Mouse (Mus musculus) MEL (cell line): ENCODE data around the gene Riok2. TPM values are rescaled to one million over a fixed set of nuclear protein-coding genes. Genes with fewer than 3 reads are reported as not detected.
A peak's percentile ranks its signal among the peaks of the same experiment; 100 is the strongest.

Experiments
- DNase-seq: peaks from one replicate; pipeline ENCODE4 v3.0.0; 2011; ENCODE audit warnings: low read depth, low spot score
- H3K27ac ChIP-seq: 2 replicates; pipeline ENCODE4 v1.5.1; 2012; ENCODE audit warnings: low read depth, mild to moderate bottlenecking, control low read depth, low read length, moderate library complexity; ENCODE audit not compliant: control insufficient read depth
- H3K27me3 ChIP-seq, 2 experiments: fragments of 150-350 bp in 1 of 2; sonication (generic) in 1 of 2; 2 replicates each; pipeline ENCODE4 v1.6.1; 2012; ENCODE audit warnings: low read length in 2 of 2, mild to moderate bottlenecking in 2 of 2, improper control_type of control experiment in 1 of 2, moderate library complexity in 1 of 2; ENCODE audit not compliant: insufficient read depth in 2 of 2, control insufficient read depth in 1 of 2
- H3K36me3 ChIP-seq, 2 experiments: 2 replicates each; pipeline ENCODE4 v1.6.1; 2012 to 2014; ENCODE audit warnings: low read length in 2 of 2, improper control_type of control experiment in 1 of 2, inconsistent platforms in 1 of 2, mild to moderate bottlenecking in 1 of 2; ENCODE audit not compliant: insufficient read depth in 2 of 2, control insufficient read depth in 1 of 2
- H3K4me1 ChIP-seq, 2 experiments: fragments of 150-350 bp in 1 of 2; sonication (generic) in 1 of 2; 2 replicates each; pipeline ENCODE4 v1.6.1; 2012; ENCODE audit warnings: low read length in 2 of 2, improper control_type of control experiment in 1 of 2, mild to moderate bottlenecking in 1 of 2; ENCODE audit not compliant: insufficient read depth in 2 of 2, control insufficient read depth in 1 of 2
- H3K4me3 ChIP-seq, 2 experiments: fragments of 150-350 bp in 1 of 2; sonication (generic) in 1 of 2; 2 replicates each; pipeline ENCODE4 v1.5.1; 2012; ENCODE audit warnings: low read depth in 2 of 2, low read length in 2 of 2, mild to moderate bottlenecking in 2 of 2, moderate library complexity in 2 of 2, control low read depth in 1 of 2, improper control_type of control experiment in 1 of 2; ENCODE audit not compliant: control insufficient read depth in 1 of 2, insufficient read depth in 1 of 2
- H3K79me2 ChIP-seq: 2 replicates; pipeline ENCODE4 v1.6.1; 2012; ENCODE audit warnings: mild to moderate bottlenecking, low read length, moderate library complexity; ENCODE audit not compliant: control insufficient read depth, poor library complexity, insufficient read depth
- H3K9ac ChIP-seq: 2 replicates; pipeline ENCODE4 v1.6.1; 2012; ENCODE audit warnings: low read depth, mild to moderate bottlenecking, control low read depth, low read length, moderate library complexity; ENCODE audit not compliant: control insufficient read depth, poor library complexity, severe bottlenecking
- H3K9me3 ChIP-seq: fragments of 150-350 bp; sonication (generic); replicated peaks from 2 replicates; pipeline ENCODE4 v1.6.1; 2012; ENCODE audit warnings: mild to moderate bottlenecking, low read length, improper control_type of control experiment, moderate library complexity; ENCODE audit not compliant: insufficient read depth
- BHLHE40 ChIP-seq: IDR thresholded peaks from 2 replicates; pipeline ENCODE4 v1.6.1; 2012; ENCODE audit warnings: low read depth, mild to moderate bottlenecking, inconsistent platforms, low read length, improper control_type of control experiment, borderline replicate concordance
- CHD1 ChIP-seq: IDR thresholded peaks from 2 replicates; pipeline ENCODE4 v1.6.1; 2012; ENCODE audit warnings: low read depth, mild to moderate bottlenecking, inconsistent platforms, low read length, improper control_type of control experiment
- CTCF ChIP-seq, 3 experiments: IDR thresholded peaks in 2 of 3; conservative IDR thresholded peaks in 1 of 3; 2 replicates each; pipeline ENCODE4 v1.5.1; 2011 to 2012; ENCODE audit warnings: low read length in 3 of 3, low read depth in 2 of 3, mild to moderate bottlenecking in 2 of 3, improper control_type of control experiment in 1 of 3, inconsistent platforms in 1 of 3, mixed read lengths in 1 of 3, moderate library complexity in 1 of 3; ENCODE audit not compliant: control insufficient read depth in 1 of 3, insufficient read depth in 1 of 3, poor library complexity in 1 of 3, severe bottlenecking in 1 of 3
- E2F4 ChIP-seq: IDR thresholded peaks from 2 replicates; pipeline ENCODE4 v1.6.1; 2011; ENCODE audit warnings: low read depth, low read length, improper control_type of control experiment, borderline replicate concordance
- EP300 ChIP-seq, 2 experiments: IDR thresholded peaks; 2 replicates each; pipeline ENCODE4 v1.6.1; 2011; ENCODE audit warnings: improper control_type of control experiment in 2 of 2, low read length in 2 of 2, low read depth in 1 of 2, mild to moderate bottlenecking in 1 of 2
- GATA1 ChIP-seq: IDR thresholded peaks from 2 replicates; pipeline ENCODE4 v1.6.1; 2011; ENCODE audit warnings: low read depth, low read length, improper control_type of control experiment
- HCFC1 ChIP-seq: IDR thresholded peaks from 2 replicates; pipeline ENCODE4 v1.6.1; 2012; ENCODE audit warnings: low read depth, mild to moderate bottlenecking, inconsistent platforms, low read length, improper control_type of control experiment, moderate library complexity
- JUND ChIP-seq: IDR thresholded peaks from 2 replicates; pipeline ENCODE4 v1.6.1; 2011; ENCODE audit warnings: low read depth, mild to moderate bottlenecking, improper control_type of control experiment, low read length
- KAT2A ChIP-seq: conservative IDR thresholded peaks from 2 replicates; pipeline ENCODE4 v1.6.1; 2012; ENCODE audit warnings: low read depth, low read length, improper control_type of control experiment, inconsistent platforms
- MAFK ChIP-seq: IDR thresholded peaks from 2 replicates; pipeline ENCODE4 v1.6.1; 2011; ENCODE audit warnings: low read depth, mild to moderate bottlenecking, low read length, improper control_type of control experiment, borderline replicate concordance
- MAX ChIP-seq: IDR thresholded peaks from 2 replicates; pipeline ENCODE4 v1.6.1; 2011; ENCODE audit warnings: low read length, improper control_type of control experiment
- MEF2A ChIP-seq: IDR thresholded peaks from 2 replicates; pipeline ENCODE4 v1.6.1; 2014; ENCODE audit warnings: low read depth, mild to moderate bottlenecking, inconsistent platforms, low read length, improper control_type of control experiment; ENCODE audit not compliant: poor library complexity, insufficient replicate concordance, severe bottlenecking; ENCODE audit errors: extremely low read depth
- MYC ChIP-seq: IDR thresholded peaks from 2 replicates; pipeline ENCODE4 v1.6.1; 2011; ENCODE audit warnings: low read depth, mild to moderate bottlenecking, low read length, improper control_type of control experiment, moderate library complexity
- POLR2A ChIP-seq, 2 experiments: IDR thresholded peaks; 2 replicates each; pipeline ENCODE4 v1.6.1; 2011 to 2012; ENCODE audit warnings: low read length in 2 of 2, mild to moderate bottlenecking in 2 of 2, control low read depth in 1 of 2, improper control_type of control experiment in 1 of 2, low read depth in 1 of 2, moderate library complexity in 1 of 2; ENCODE audit not compliant: control insufficient read depth in 1 of 2, insufficient read depth in 1 of 2, poor library complexity in 1 of 2
- POLR2AphosphoS5 ChIP-seq: IDR thresholded peaks from 2 replicates; pipeline ENCODE4 v1.6.1; 2012; ENCODE audit warnings: low read depth, borderline replicate concordance, mild to moderate bottlenecking, inconsistent platforms, low read length, moderate library complexity, mixed read lengths
- RAD21 ChIP-seq: IDR thresholded peaks from 2 replicates; pipeline ENCODE4 v1.6.1; 2011; ENCODE audit warnings: mild to moderate bottlenecking, low read depth, low read length, improper control_type of control experiment
- RCOR1 ChIP-seq: IDR thresholded peaks from 2 replicates; pipeline ENCODE4 v1.6.1; 2012; ENCODE audit warnings: low read depth, mild to moderate bottlenecking, inconsistent platforms, low read length, improper control_type of control experiment
- TBP ChIP-seq: IDR thresholded peaks from 2 replicates; pipeline ENCODE4 v1.8.0; 2011; ENCODE audit warnings: low read depth, low read length, improper control_type of control experiment
- USF1 ChIP-seq: IDR thresholded peaks from 2 replicates; pipeline ENCODE4 v1.6.1; 2014; ENCODE audit warnings: low read depth, mild to moderate bottlenecking, inconsistent platforms, low read length, improper control_type of control experiment, moderate library complexity
- ZC3H11A ChIP-seq: IDR thresholded peaks from 2 replicates; pipeline ENCODE4 v1.6.1; 2012; ENCODE audit warnings: low read depth, mild to moderate bottlenecking, inconsistent platforms, low read length, improper control_type of control experiment
- ZMIZ1 ChIP-seq: IDR thresholded peaks from 2 replicates; pipeline ENCODE4 v1.6.1; 2012; ENCODE audit warnings: low read depth, mild to moderate bottlenecking, inconsistent platforms, low read length, improper control_type of control experiment, moderate library complexity
- polyA plus RNA-seq, 2 experiments: library from polyadenylated mRNA; stranded (reverse) in 1 of 2; unstranded in 1 of 2; fragments of >175 nt in 1 of 2; fragments of >200 nt in 1 of 2; gene quantifications; 2 replicates each; pipeline versions ENCODE4 v1.2.1 to v1.2.4; 2012; ENCODE audit warnings: low replicate concordance in 2 of 2, low read depth in 1 of 2; ENCODE audit not compliant: insufficient read length in 2 of 2, insufficient read depth in 1 of 2, missing spikeins in 1 of 2
- total RNA-seq: library from RNA; depleted of rRNA; stranded (reverse); fragments of 300-350 nt; gene quantifications from 2 replicates; pipeline ENCODE4 v1.2.3, GENCODE M21; 2012

The Riok2 gene
- total and polyA plus RNA-seq, 3 experiments = 43.3 to 47.3 TPM; not detected in 1

GRCm38 (mm10) chr17:17394336-17394735, 20.2 kb downstream of the Riok2 start (continued):
- no peak for TF ChIP-seq TBP
- TF ChIP-seq, all 39 proteins: peak for 6

- H3K27ac ChIP-seq = no peak overlapping the region
- no peak overlapping the region for H3K9ac ChIP-seq
- H3K36me3 ChIP-seq = peaks cover 6% of the 10 kb centered on the region in 2 experiments
- H3K4me1 ChIP-seq = peaks cover 3 to 6% of the 10 kb centered on the region in 2 experiments
- TF ChIP-seq HCFC1 = no peak
- TF ChIP-seq BHLHE40 = no peak
- peak; percentile 17; the same call in 1 of the 2 replicates for TF ChIP-seq RCOR1
- no peak for TF ChIP-seq TBP
- no peak overlapping the region for H3K4me3 ChIP-seq
- no peak for DNase-seq
- H3K79me2 ChIP-seq = peaks cover 2% of the 10 kb centered on the region; the same call in 1 of the 2 replicates
- H3K9me3 ChIP-seq = no peaks in the 10 kb centered on the region
- no peaks in the 10 kb centered on the region for H3K27me3 ChIP-seq
Observed at GRCm38 (mm10) chr17:17396869-17397268, 22.8 kb downstream of the Riok2 start.

- TF ChIP-seq KAT2A (no peak), HCFC1 (no peak), MAFK (no peak), TBP (no peak), EP300 (IDR thresholded peaks at IDR 0.05; ENCODE audit: low read depth in 1 of 2, low read length in 2 of 2) (no peak), BHLHE40 (no peak), RAD21 (no peak)
- peaks cover 0 to 2% of the 10 kb centered on the region in 2 experiments; a peak in 1 of 4 replicates for H3K4me1 ChIP-seq
- DNase-seq = no peak
Observed at GRCm38 (mm10) chr17:17398664-17399063, 24.6 kb downstream of the Riok2 start.

GRCm38 (mm10) chr17:17402222-17403004, 28.3 kb downstream of the Riok2 start, which contains the start of gene Lix1:
Gene Lix1, plus strand, starts transcription at chr17:17402672.
- H3K27ac ChIP-seq = no peak within 1 kb of the TSS
- H3K4me3 ChIP-seq = no peak within 1 kb of the TSS
- no peak within 1 kb of the TSS for H3K9ac ChIP-seq
- H3K27me3 ChIP-seq = no peaks in the 10 kb centered on the region
- H3K79me2 ChIP-seq = no peaks in the 10 kb centered on the region; the same call in 1 of the 2 replicates
- H3K4me1 ChIP-seq = peaks cover 0 to 2% of the 10 kb centered on the region in 2 experiments; a peak in 2 of 4 replicates
- H3K9me3 ChIP-seq = no peaks in the 10 kb centered on the region
- peak; percentile 43 for DNase-seq
- H3K36me3 ChIP-seq = peaks cover 0 to 2% of the 10 kb centered on the region in 2 experiments; a peak in 1 of 4 replicates
- TF ChIP-seq ZMIZ1 (no peak), MEF2A (no peak), GATA1 (0 out of 2 replicates have a peak, but pooled peaks have one; percentile 29), KAT2A (no peak), POLR2AphosphoS5 (no peak), E2F4 (no peak), JUND (no peak), CHD1 (no peak), USF1 (no peak), ZC3H11A (no peak), MYC (no peak), POLR2A (IDR thresholded peaks at IDR 0.05; ENCODE audit: control insufficient read depth in 1 of 2, insufficient read depth in 1 of 2, low read depth in 1 of 2, low read length in 2 of 2, poor library complexity in 1 of 2) (no peak), EP300 (IDR thresholded peaks at IDR 0.05; ENCODE audit: low read depth in 1 of 2, low read length in 2 of 2) (no peak), CTCF (IDR thresholded peaks at IDR 0.05 in 2 of 3, conservative IDR thresholded peaks at IDR 0.05 in 1 of 3; ENCODE audit: control insufficient read depth in 1 of 3, insufficient read depth in 1 of 3, low read depth in 2 of 3, low read length in 3 of 3, poor library complexity in 1 of 3, severe bottlenecking in 1 of 3) (peak in 2 of 3 experiments; percentile 25 to 40; a peak in 2 of 6 replicates), RAD21 (peak; percentile 37), MAX (no peak), HCFC1 (no peak)

More at GRCm38 (mm10) chr17:17398664-17399063, 24.6 kb downstream of the Riok2 start:
- H3K9ac ChIP-seq = no peak overlapping the region
- H3K79me2 ChIP-seq = no peaks in the 10 kb centered on the region; the same call in 1 of the 2 replicates
- H3K27me3 ChIP-seq = no peaks in the 10 kb centered on the region
- H3K9me3 ChIP-seq = no peaks in the 10 kb centered on the region
- H3K4me3 ChIP-seq = no peak overlapping the region
- H3K27ac ChIP-seq = no peak overlapping the region
- H3K36me3 ChIP-seq = peaks cover 2 to 3% of the 10 kb centered on the region in 2 experiments; a peak in 3 of 4 replicates
